Mouse (Mus musculus): ENCODE results near the gene Minpp1. TPM values are rescaled to one million over a fixed set of nuclear protein-coding genes. Genes with fewer than 3 reads are reported as not detected.
A peak's percentile ranks its signal among the peaks of the same experiment; 100 is the strongest.

The Minpp1 gene
- polyA plus RNA-seq, 1 experiment from 2014 or later: 73.1 TPM

- H3K27ac ChIP-seq (replicated peaks; ENCODE audit: low read depth, low read length): no peak overlapping the region
- DNase-seq (ENCODE audit: low spot score): no peak
- no peaks in the 10 kb centered on the region for H3K27me3 ChIP-seq (ENCODE audit: control insufficient read depth, insufficient read depth, low read length)
- H3K4me2 ChIP-seq (ENCODE audit: low read depth, low read length): no peak overlapping the region
- H3K9me3 ChIP-seq (replicated peaks; ENCODE audit: control insufficient read depth, low read length): no peaks in the 10 kb centered on the region
- no peak for ATAC-seq (replicated peaks; ENCODE audit: insufficient number of reproducible peaks, low FRiP score, low TSS enrichment, low read depth)
- H3K9ac ChIP-seq (replicated peaks; ENCODE audit: low read length): no peak overlapping the region
- H3K36me3 ChIP-seq (replicated peaks; ENCODE audit: control insufficient read depth, insufficient read depth, low read depth, low read length): no peaks in the 10 kb centered on the region; the same call in 1 of the 2 replicates
- H3K4me3 ChIP-seq (ENCODE audit: low read depth, low read length): no peak overlapping the region
- H3K4me1 ChIP-seq (ENCODE audit: control insufficient read depth, insufficient read depth, low read length): no peaks in the 10 kb centered on the region
- 91% methylated on average over 3 of the region's 3 CpGs for WGBS
These were observed 35.9 kb downstream of the Minpp1 start for GRCm38 (mm10) chr19:32521446-32521845.

DNA sequence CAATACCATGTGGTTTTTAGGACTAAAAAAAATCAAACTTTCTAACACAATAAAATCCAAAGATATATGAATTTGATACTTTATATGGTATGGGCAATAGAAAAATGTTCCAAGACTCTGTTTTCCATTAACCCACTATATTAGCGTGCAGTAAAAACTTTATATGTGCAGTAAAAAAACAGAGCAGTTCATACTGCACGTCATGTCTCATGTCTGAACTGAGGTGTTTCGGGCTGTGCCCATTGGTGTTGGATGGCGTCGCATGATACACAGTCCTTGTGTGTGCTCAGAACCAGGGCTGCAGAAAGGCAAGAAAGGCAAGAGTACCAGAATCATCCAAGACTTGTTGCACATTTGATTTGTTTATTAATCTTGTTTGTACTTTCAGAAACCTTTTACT is 36.7 kb downstream of the Minpp1 start:
- WGBS: 92% methylated on average over 5 of the region's 5 CpGs
- Histone ChIP-seq H3K4me2 (ENCODE audit: low read depth, low read length) (no peak overlapping the region), H3K9me3 (replicated peaks; ENCODE audit: control insufficient read depth, low read length) (no peaks in the 10 kb centered on the region), H3K4me1 (ENCODE audit: control insufficient read depth, insufficient read depth, low read length) (no peaks in the 10 kb centered on the region), H3K9ac (replicated peaks; ENCODE audit: low read length) (no peak overlapping the region), H3K4me3 (ENCODE audit: low read depth, low read length) (no peak overlapping the region), H3K36me3 (replicated peaks; ENCODE audit: control insufficient read depth, insufficient read depth, low read depth, low read length) (no peaks in the 10 kb centered on the region), H3K27ac (replicated peaks; ENCODE audit: low read depth, low read length) (no peak overlapping the region), H3K27me3 (ENCODE audit: control insufficient read depth, insufficient read depth, low read length) (no peaks in the 10 kb centered on the region)
- DNase-seq (ENCODE audit: low spot score): no peak
- ATAC-seq (replicated peaks; ENCODE audit: insufficient number of reproducible peaks, low FRiP score, low TSS enrichment, low read depth): no peak

DNA sequence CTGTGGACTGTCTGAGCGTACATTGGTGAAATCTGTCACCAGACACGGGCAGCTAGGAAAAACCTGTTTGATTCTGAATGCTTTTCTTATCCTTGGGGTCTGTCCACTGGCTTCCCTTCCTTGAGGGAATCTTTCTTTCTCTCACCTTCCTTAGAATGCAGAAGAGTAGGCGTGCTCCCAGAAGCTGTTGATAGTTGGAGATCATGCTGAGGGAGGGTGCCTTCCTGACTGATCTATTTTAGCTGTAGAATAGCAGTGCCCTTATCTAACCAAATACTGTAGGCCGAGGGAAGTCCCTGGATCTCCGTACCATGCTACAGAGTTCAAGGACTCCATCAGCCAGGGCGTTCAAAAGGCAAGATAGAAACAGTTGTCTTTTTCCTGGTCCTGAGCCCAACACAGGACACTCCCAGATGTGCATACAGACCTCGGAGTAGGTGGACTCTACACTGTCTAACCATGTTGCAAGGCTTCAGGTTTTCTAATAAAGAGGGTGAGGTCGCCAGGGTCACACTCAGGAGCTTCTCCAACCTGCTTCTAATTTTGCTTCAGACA is 37.3 kb downstream of the Minpp1 start:
- no peak overlapping the region for H3K4me2 ChIP-seq (ENCODE audit: low read depth, low read length)

DNA sequence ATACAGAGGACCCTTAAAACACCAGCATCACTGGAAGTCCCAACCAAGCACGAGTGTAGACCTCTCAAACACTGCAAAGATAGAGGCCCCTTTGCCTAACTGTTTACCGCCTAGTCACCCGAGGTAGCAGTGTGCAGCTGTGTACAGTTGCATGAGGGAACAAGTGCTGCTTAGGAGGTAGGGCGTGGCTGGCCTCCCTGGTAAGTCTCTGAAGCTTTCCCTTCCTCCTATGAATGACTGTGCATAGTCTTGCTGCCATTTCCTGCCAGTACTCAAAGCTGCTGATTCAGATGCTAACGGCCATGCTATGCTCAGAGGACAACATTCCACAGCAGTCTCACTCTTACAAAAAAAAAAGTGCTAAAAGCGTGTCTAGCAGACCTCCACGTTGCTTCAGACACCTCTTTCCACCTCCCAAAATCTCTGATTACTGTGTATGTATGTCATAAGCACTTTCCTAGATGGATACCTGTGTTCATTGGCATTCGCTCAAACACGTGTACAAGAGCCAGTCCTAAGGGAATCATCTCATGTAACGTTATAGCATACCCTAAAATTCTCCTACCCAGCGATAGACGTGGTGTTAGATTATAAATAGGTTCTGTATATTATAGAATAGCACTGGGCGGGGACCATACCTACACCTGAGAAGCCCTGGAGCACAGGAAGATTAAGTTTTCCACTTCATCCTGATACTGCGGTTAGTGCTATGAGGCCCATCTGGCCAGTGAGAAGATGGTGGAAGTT is 38.4 kb downstream of the Minpp1 start:
- DNase-seq (ENCODE audit: low spot score) (no peak), ATAC-seq (replicated peaks; ENCODE audit: insufficient number of reproducible peaks, low FRiP score, low TSS enrichment, low read depth) (no peak)
- Histone ChIP-seq H3K4me3 (ENCODE audit: low read depth, low read length) (no peak overlapping the region), H3K4me1 (ENCODE audit: control insufficient read depth, insufficient read depth, low read length) (no peaks in the 10 kb centered on the region), H3K9me3 (replicated peaks; ENCODE audit: control insufficient read depth, low read length) (no peaks in the 10 kb centered on the region), H3K27ac (replicated peaks; ENCODE audit: low read depth, low read length) (no peak overlapping the region), H3K27me3 (ENCODE audit: control insufficient read depth, insufficient read depth, low read length) (no peaks in the 10 kb centered on the region), H3K9ac (replicated peaks; ENCODE audit: low read length) (no peak overlapping the region), H3K36me3 (replicated peaks; ENCODE audit: control insufficient read depth, insufficient read depth, low read depth, low read length) (no peaks in the 10 kb centered on the region), H3K4me2 (ENCODE audit: low read depth, low read length) (no peak overlapping the region)
- 63% methylated on average over 14 of the region's 14 CpGs for WGBS

More for the DNA sequence above, 37.3 kb downstream of the Minpp1 start:
- Histone ChIP-seq H3K27me3 (ENCODE audit: control insufficient read depth, insufficient read depth, low read length) (no peaks in the 10 kb centered on the region), H3K27ac (replicated peaks; ENCODE audit: low read depth, low read length) (no peak overlapping the region), H3K4me1 (ENCODE audit: control insufficient read depth, insufficient read depth, low read length) (no peaks in the 10 kb centered on the region), H3K36me3 (replicated peaks; ENCODE audit: control insufficient read depth, insufficient read depth, low read depth, low read length) (no peaks in the 10 kb centered on the region), H3K9ac (replicated peaks; ENCODE audit: low read length) (no peak overlapping the region), H3K9me3 (replicated peaks; ENCODE audit: control insufficient read depth, low read length) (no peaks in the 10 kb centered on the region), H3K4me3 (ENCODE audit: low read depth, low read length) (no peak overlapping the region)
- ATAC-seq (replicated peaks; ENCODE audit: insufficient number of reproducible peaks, low FRiP score, low TSS enrichment, low read depth) (no peak), DNase-seq (ENCODE audit: low spot score) (no peak)
- 83% methylated on average over 8 of the region's 8 CpGs for WGBS

DNA sequence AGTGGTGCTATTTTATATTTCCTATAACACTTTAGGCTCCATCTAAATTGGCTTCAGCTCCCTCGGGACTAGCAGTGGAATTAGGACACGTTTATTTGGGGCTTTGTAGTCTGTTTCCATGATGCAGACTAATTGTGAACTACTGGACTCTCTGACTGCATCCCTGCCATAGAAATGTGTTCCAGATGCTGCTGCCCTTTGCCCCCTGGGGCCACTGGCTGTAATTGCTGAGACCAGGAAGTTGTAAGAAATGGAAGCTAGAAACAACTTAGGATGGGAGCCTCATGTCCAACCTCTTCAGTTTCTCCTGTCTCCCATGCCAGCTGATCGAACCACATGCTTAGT is 38.9 kb downstream of the Minpp1 start:
- no peak for ATAC-seq (replicated peaks; ENCODE audit: insufficient number of reproducible peaks, low FRiP score, low TSS enrichment, low read depth)

DNA sequence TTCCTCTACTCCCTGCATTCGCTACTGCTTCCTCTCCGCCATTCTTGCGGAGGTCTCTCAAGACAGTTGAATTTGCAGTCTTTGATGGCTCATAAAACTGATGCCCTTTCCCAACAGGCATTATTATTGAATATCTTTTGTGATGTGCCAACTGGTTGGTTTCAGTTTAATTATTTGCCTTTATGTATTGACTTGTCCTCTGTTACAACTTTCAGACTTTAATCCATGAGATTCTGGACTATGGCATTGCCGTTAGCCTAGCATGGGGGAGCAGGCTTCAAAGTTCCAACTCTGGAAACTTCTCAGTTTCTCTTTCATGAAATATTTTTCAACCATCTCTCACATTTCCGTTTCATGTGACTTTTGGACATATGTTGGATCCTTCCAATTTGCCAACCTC is 41.6 kb downstream of the Minpp1 start:
- no peak overlapping the region for H3K27ac ChIP-seq (replicated peaks; ENCODE audit: low read depth, low read length)
- 97% methylated on average over 5 of the region's 5 CpGs for WGBS

More for the DNA sequence above, 38.9 kb downstream of the Minpp1 start:
- no peaks in the 10 kb centered on the region for H3K27me3 ChIP-seq (ENCODE audit: control insufficient read depth, insufficient read depth, low read length)
- no peaks in the 10 kb centered on the region for H3K9me3 ChIP-seq (replicated peaks; ENCODE audit: control insufficient read depth, low read length)
- H3K27ac ChIP-seq (replicated peaks; ENCODE audit: low read depth, low read length): no peak overlapping the region
- no peak overlapping the region for H3K9ac ChIP-seq (replicated peaks; ENCODE audit: low read length)
- no peak overlapping the region for H3K4me2 ChIP-seq (ENCODE audit: low read depth, low read length)
- H3K4me3 ChIP-seq (ENCODE audit: low read depth, low read length): no peak overlapping the region
- no peaks in the 10 kb centered on the region for H3K4me1 ChIP-seq (ENCODE audit: control insufficient read depth, insufficient read depth, low read length)
- peak; percentile 39 for DNase-seq (ENCODE audit: low spot score)
- no peaks in the 10 kb centered on the region for H3K36me3 ChIP-seq (replicated peaks; ENCODE audit: control insufficient read depth, insufficient read depth, low read depth, low read length)
- 32% methylated on average over 3 of the region's 3 CpGs for WGBS

DNA sequence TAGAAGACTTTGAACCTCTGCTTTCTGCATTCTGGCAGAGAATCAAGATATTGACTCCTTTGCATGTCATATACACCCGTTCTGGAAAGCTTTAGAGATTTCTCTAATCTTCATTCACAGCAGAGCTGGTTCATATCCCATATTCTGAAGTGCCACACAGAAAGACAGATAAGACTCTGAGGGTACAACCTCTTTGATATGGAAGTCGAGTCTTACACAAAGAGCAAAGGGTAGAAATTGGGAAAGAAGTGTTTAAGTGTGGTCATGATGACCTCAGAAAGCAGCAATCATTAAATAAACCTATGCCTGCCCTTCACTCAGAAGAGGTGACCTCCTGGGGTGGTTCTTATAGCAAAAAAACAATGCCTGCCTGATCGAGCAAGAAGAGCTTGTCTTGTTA is 43.2 kb downstream of the Minpp1 start:
- Histone ChIP-seq H3K9ac (replicated peaks; ENCODE audit: low read length) (no peak overlapping the region), H3K4me1 (ENCODE audit: control insufficient read depth, insufficient read depth, low read length) (no peaks in the 10 kb centered on the region), H3K27ac (replicated peaks; ENCODE audit: low read depth, low read length) (no peak overlapping the region), H3K4me2 (ENCODE audit: low read depth, low read length) (no peak overlapping the region), H3K4me3 (ENCODE audit: low read depth, low read length) (no peak overlapping the region), H3K9me3 (replicated peaks; ENCODE audit: control insufficient read depth, low read length) (no peaks in the 10 kb centered on the region), H3K36me3 (replicated peaks; ENCODE audit: control insufficient read depth, insufficient read depth, low read depth, low read length) (no peaks in the 10 kb centered on the region), H3K27me3 (ENCODE audit: control insufficient read depth, insufficient read depth, low read length) (no peaks in the 10 kb centered on the region)
- 77% methylated on average over 3 of the region's 3 CpGs for WGBS
- DNase-seq (ENCODE audit: low spot score) (no peak), ATAC-seq (replicated peaks; ENCODE audit: insufficient number of reproducible peaks, low FRiP score, low TSS enrichment, low read depth) (no peak)

More for the DNA sequence above, 41.6 kb downstream of the Minpp1 start:
- DNase-seq (ENCODE audit: low spot score) (no peak), ATAC-seq (replicated peaks; ENCODE audit: insufficient number of reproducible peaks, low FRiP score, low TSS enrichment, low read depth) (no peak)
- Histone ChIP-seq H3K9me3 (replicated peaks; ENCODE audit: control insufficient read depth, low read length) (no peaks in the 10 kb centered on the region), H3K9ac (replicated peaks; ENCODE audit: low read length) (no peak overlapping the region), H3K4me3 (ENCODE audit: low read depth, low read length) (no peak overlapping the region), H3K4me1 (ENCODE audit: control insufficient read depth, insufficient read depth, low read length) (no peaks in the 10 kb centered on the region), H3K4me2 (ENCODE audit: low read depth, low read length) (no peak overlapping the region), H3K36me3 (replicated peaks; ENCODE audit: control insufficient read depth, insufficient read depth, low read depth, low read length) (no peaks in the 10 kb centered on the region), H3K27me3 (ENCODE audit: control insufficient read depth, insufficient read depth, low read length) (no peaks in the 10 kb centered on the region)

DNA sequence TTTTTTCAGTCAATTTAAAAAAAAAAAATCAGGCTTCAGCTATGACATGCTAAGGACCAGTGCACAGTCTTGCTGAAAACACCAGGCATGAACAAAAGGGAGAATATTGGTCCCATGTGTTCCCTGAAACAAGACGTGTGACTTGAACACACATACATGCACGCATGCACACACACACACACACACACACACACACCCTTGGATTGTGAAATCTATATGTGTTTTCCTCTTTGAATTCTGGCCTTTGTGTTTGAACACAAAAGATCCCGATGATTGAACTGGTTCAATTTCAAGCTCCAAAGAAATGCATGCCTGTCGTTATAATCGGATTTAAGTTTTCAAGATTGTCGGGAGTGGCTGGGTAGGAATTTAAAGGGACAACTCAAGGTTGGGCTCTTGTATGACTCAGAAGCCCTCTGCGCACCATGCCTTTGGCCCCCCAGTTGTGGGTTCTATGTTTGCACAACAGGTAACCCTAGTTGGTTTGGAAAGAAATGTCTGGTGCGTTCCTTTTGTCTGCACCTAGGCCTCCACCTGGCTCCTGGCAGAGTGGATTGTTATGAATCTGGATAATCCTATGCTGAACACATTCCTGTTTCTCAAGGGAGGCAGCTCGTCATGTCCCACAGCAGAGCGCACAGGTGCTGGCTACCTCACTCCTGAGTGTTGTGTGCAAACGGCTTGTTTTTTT is 43.8 kb downstream of the Minpp1 start:
- Histone ChIP-seq H3K27me3 (ENCODE audit: control insufficient read depth, insufficient read depth, low read length) (no peaks in the 10 kb centered on the region), H3K27ac (replicated peaks; ENCODE audit: low read depth, low read length) (no peak overlapping the region), H3K4me1 (ENCODE audit: control insufficient read depth, insufficient read depth, low read length) (no peaks in the 10 kb centered on the region), H3K36me3 (replicated peaks; ENCODE audit: control insufficient read depth, insufficient read depth, low read depth, low read length) (no peaks in the 10 kb centered on the region), H3K4me3 (ENCODE audit: low read depth, low read length) (no peak overlapping the region), H3K4me2 (ENCODE audit: low read depth, low read length) (no peak overlapping the region), H3K9ac (replicated peaks; ENCODE audit: low read length) (no peak overlapping the region), H3K9me3 (replicated peaks; ENCODE audit: control insufficient read depth, low read length) (no peaks in the 10 kb centered on the region)
- WGBS: 78% methylated on average over 11 of the region's 11 CpGs
- peak; percentile 6 for DNase-seq (ENCODE audit: low spot score)
- ATAC-seq (replicated peaks; ENCODE audit: insufficient number of reproducible peaks, low FRiP score, low TSS enrichment, low read depth): 0 out of 2 replicates have a peak, but pooled peaks have one; percentile 29
